Mouse (Mus musculus): ENCODE measurements at regions not wholly inside any gene's neighbourhood (a gene's known extent, or its start where the extent isn't known, plus 50 kb on each side); places are given as distances from the start of the nearest gene placed in this dataset.

GRCm38 (mm10) chr13:107124130-107124668, 102.3 kb upstream of the Kif2a start:
- TF ChIP-seq CTCF (IDR thresholded peaks at IDR 0.05; ENCODE audit: low read depth), result no peak
- no peak for TF ChIP-seq EP300 (IDR thresholded peaks at IDR 0.05; ENCODE audit: low read depth)
